Mouse (Mus musculus) spleen, postnatal 14 days (tissue): ENCODE results near the gene Cend1.

Experiments
- DNase-seq, 2 experiments: peaks; one replicate each; pipeline ENCODE4 v3.0.0; 2021 to 2022; ENCODE audit warnings: low spot score in 2 of 2

Gene Cend1

DNA sequence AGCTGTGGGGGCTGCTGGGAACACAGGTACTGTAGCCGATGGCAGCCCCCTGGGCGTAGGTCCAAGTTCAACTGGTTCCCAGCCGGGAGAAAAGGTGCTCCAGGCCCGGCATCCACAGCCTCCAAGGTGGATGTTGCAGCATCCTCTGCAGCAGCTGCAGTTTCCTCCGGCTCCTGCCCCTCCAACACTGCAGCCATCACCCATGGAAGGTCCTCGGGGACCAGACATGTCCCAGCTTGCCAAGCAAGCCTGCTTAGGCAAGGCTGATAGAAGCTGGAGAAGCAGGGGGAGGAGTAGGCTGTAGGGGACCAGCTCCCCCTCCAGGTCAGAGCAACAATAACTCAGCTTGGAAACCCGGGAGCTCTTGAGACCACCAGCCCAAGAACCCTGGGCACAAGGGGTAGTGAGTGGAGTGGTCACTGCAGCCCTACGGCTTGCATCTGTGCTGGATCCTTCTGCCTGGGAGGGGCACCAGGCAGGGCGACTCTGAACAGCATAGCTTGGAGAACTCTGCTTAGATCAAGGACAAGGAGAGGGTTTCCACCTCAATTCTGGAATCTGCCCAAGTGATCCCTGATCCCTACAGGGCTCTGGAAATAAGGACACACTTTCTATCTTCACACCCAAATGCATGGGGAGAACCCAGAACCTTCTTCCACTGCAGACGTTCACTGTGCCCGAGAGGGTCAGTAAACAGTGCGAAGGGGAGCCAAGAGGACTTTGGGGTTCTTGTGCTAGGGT lies 14.0 kb upstream of the Cend1 start:
- no peak for DNase-seq

DNA sequence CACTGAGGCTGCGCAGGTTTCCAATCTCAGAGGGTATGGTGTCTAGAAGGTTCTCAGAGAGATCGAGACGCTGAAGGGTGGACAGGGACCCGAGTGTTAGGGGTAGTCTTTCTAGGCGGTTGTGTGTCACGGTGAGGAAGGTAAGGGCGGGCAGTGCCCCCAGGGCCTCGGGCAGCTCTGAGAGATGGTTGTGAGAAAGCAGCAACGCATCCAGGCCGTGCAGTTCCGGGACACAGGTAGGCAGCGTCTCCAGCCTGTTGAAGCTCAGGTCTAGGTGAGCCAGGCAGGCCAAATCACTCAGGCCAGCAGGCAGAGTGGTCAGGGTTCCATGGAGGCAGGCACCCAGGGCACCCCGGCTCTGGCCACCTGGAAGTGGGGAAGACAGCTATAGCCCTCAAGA lies 12.9 kb upstream of the Cend1 start:
- no peak for DNase-seq

- DNase-seq, result no peak
Measured at GRCm38 (mm10) chr7:141441460-141441859, 12.2 kb upstream of the Cend1 start.

GRCm38 (mm10) chr7:141440613-141441012 lies 11.3 kb upstream of the Cend1 start:
- DNase-seq, result peak in 1 of 2 experiments; percentile 50

DNA sequence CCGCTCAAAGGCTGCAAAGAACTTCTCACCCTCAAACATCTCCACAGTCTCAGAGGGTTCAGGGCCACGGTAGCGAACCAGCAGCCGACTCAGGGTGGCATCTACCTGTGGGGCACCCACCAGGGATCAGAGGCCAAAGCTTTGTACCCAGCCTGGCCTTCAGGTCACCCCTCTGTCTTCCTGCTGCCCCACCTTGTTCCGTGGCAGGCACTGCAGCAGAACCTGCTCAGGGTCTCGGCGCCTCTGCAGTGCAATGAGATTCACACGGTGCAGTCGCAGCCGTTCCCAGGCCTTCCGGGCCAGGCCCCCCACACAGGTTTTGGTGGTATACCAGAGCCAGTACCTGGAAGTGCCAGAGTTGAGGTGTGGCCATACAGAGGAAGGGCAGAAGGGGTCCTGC lies 10.5 kb upstream of the Cend1 start:
- DNase-seq, result no peak

- no peak for DNase-seq
Measured at GRCm38 (mm10) chr7:141439140-141439679, 9.9 kb upstream of the Cend1 start.

DNA sequence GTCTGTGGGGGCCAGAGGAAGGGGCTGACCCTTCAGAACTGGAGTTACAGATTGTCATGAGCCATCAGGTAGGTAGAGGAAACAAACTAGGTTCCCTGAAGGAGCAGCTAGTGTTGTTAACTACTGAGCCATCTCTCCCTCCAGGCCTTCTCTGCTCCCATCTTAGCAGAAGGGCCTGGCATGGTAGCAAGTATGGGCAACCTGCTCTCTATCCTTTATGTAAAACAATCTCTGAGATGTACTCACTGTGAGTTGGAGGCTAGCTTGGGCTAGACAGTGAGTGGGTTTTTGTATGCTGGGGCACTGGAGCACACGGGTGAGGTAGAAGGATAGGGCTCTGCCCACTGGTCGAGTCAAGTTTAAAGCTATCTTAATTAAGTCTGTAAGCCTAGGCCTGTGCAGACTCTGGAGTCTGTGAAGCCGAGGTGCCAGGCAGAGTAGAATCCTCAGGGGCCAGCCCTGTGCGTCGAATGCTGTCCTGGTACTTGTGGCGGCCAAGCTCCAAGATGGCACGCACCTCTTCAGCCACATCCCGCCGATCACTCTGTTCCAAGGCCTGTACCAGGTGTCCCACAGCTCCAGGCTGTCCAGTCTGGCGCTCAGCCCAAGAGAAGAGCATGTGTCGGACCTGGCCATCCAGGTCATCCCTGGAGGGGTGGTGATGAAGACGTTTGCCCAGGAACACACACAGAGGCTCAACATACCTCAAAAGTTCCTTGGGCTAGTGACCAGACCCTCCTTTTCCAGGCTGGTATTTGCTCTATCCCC lies 9.1 kb upstream of the Cend1 start:
- no peak for DNase-seq

- peak; percentile 67 to 80 for DNase-seq
Measured at GRCm38 (mm10) chr7:141437178-141438120, 8.2 kb upstream of the Cend1 start, which contains the start of gene Slc25a22. TSS of gene Slc25a22 (minus strand) at chr7:141437892.

DNA sequence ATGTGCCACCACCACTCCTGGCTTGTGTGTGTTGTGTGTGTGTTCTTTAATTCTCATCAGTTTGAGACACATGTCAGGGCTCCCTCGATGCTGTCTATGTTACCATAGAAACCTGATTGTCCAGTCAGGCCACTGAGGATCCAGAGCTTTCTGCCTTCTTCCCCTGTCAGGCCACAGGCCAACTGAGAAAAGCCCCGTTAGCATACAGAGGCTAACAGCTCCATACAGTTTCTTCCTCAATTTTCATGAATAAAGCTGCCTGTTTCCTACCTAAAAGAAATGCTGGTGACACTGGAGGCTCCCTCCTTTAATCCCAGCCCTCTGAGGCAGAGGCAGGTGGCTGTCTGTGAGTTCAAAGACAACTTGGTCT lies 7.2 kb upstream of the Cend1 start:
- DNase-seq, result no peak

DNA sequence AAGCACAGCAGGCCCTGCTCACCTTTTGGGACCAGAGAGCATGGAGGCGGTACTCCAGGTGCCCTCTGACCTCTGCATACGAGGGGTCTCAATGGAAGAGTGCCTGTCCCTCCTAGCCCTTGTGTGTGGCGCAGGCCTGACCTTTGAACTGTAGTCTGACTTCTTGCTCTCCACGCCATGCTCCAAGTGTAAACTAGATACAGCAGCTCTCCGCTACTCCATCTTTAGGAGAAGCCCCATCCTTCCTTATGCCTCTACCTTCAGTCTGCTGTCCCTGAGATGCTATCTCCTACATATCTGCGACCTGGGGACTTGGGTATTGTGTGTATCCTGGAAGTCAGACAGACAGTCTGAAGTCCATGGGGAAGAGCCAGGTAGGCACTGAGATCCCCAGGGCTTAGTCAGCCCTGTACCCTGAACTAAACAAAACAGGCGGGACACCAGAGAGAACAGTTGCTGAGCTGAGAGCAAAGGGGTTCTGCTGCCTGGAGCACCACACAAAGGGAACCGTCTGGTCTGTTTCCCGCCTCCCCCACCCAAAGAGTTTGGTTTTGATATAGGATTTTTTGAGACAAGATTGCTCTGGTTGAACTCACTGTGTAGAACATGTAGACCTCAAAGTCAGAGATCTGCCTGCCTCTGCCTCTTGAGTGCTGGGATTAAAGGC lies 6.7 kb upstream of the Cend1 start:
- no peak for DNase-seq

- peak in 1 of 2 experiments; percentile 54 for DNase-seq
Measured at GRCm38 (mm10) chr7:141435129-141435855, 6.0 kb upstream of the Cend1 start.

DNA sequence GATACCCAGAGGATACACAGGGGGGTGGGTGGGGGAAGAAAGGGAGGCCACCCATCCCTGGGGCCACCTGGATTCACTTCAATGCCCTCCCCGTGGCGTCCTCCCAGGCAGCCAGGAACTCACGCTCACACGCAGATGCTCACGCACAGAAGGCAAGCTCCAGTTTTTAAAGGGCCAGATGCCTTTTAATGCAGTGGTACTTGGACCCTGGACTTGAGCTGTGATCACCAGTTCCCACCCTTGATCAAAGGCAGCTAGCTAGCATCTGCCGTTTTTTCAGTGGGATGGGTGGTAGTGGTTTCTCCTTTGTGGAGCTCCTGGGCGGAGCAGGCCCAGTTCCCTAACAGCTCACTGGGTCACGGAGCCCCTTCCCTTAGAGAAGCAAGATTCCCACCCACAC lies 5.2 kb upstream of the Cend1 start:
- DNase-seq, result no peak

DNA sequence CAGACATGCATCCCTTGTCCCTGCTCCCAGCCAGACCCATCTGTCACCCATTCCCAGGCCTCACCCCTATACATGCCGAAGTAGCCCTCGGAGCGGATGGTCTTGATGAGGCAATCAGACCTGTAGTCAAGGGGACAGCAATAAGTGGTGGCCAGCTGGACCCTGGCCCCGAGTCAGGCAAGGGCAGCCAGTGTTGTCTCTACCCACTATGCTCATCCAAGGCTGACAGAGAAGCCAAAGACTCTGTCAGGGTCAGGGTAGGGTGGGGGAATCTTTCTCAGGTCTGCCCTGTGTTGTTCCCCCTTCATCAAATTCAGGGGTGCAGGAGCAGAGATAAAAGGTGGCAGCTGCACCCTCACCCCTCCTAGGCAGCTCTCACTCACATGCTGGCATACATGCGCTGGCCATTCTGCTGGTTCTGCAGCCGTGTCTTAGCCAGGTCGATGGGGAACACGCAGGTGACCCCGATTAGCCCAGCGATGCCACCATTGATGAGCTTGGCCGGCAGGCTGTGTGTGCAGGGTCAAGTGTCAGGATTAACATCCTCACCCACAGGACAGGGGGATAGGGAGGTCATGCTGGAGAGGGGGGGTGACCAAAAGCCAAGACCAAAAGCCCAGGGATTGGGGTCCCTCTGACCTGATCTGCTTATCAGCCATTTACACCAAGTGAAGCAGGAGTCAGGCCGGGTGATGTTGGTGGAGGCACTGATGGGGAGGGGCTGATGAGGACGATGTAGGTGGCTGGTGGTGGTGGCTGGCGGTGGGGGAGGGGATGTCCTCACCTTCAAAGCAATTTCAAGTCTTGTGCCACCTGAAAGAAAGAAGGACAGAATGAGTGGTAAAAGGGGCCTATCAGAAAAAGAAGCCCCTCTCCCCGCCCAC lies 4.5 kb upstream of the Cend1 start:
- DNase-seq, result no peak

DNA sequence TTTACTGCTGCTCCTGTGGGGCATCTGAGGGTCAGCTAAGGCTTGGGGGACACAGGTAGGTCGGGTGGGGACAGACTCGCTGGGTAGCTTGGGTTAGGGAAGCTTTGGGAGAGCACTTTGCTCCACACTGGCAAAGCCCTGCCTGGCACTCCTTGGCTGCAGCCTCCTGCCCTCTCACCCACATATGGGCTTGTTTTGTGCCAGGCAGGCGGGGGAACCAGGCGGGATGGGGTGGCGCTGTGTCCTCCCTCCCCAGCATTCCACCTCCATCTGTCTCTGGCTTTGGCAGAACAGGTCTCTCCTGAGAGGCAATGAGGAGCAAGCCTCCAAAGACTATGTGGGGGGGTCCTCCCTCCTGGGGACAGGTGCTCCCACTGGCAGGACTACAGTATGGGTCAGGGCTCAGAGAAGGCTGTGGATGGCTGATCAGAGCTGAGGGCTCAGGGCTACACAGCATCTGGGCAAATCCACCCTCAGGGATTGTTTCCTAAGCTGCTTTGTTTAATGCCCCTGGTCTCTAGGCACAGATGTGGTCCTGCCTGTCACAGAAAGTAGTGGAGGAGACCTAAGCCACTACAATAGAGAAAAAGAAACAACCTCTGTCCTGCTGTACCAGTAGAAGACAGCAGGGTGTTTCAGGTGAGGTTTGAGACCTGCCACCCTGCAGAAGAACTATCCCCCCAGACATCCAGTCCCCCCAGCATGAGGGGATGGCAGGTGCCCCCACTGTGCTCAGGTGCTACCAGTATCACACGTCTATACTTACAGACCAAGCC lies 3.6 kb upstream of the Cend1 start:
- no peak for DNase-seq

DNA sequence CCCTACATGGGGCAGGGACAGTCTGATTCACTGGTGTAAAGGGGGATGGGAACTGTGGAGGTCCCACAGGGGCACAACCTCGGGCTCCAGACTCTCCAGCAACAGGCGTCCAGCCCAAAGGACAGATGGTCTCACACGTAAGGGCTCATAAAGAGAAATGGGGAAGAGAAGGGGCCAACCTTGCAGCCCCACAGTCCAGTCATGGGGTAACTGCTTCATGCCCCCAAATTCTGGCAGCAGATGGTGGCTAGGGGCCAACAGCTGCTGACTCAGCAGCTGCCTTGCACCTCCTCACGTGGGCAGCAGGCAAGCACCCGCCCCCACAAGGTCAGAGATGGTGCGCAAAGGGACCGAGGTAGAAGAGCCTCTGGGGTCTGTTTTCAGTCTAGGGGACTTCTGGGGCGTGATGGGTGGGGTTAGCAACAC lies 2.9 kb upstream of the Cend1 start:
- no peak for DNase-seq

DNA sequence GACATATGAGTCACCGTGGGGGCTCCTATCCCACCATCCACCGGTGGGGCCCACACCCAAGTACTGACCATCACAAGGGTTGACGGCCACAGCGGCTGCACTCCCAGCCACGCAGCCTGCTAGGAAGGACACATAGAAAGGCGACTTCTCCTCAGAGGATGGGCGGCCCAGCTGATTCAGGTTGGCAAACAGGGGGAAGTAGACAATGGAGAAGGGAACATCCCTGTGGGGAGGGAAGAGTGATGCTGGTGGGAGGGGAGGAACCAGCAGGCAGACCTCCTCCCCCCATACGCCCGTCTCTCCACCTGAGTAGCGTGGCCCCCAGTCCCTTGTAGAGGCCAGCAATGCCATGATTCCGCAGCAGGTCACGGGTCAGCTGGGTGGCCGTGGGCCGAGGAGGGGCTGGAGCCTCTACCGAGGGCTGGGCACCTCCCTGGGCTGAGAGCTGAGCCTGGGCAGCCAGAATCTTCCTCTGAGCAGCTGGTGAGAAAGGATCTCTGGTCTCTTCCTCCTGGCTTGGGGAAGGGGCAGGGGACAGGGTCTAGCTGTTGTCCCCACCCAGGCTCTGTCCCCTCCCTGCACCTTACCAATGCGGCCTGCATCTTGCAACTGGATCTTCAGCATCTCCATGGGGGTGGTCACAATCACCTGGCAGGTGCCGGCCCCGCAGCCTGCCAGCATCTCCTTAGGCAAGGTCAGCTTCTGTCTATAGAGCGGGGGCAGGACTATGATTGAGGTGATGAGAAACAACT lies 2.3 kb upstream of the Cend1 start:
- no peak for DNase-seq

DNA sequence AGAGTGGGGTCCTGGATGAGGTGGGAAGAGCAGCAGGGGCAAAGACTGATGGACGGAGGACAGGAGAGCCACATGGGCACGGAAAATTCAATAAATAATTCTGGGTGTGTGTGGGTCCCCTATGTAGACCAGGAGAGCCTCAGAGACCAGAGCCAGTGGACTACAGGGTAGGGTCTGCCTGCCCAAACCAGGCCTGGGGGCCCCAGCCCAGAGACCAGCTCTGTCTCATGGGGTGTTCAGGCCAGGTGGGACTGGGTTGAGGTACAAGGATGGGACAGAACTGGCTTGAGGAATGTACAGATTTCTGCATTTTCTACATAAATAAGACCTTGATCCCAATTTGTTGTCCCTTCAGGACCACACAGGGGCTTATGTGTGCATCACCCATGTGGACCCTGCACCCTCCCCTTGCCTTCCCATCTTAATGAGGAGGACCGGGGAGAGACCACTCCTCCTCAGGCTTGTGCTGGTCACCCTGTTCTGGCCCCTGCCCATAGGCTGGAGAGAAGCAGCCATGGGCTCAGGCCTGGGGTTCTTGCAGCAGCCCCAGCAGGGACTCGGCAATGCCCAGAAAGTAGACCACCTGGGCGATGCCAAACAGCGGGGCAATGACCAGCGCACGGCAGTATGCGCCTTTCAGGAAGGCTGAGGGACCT lies 1.4 kb upstream of the Cend1 start:
- DNase-seq, result no peak
